Mouse (Mus musculus): ENCODE measurements around the gene Emilin2.

Emilin2 gene

DNA sequence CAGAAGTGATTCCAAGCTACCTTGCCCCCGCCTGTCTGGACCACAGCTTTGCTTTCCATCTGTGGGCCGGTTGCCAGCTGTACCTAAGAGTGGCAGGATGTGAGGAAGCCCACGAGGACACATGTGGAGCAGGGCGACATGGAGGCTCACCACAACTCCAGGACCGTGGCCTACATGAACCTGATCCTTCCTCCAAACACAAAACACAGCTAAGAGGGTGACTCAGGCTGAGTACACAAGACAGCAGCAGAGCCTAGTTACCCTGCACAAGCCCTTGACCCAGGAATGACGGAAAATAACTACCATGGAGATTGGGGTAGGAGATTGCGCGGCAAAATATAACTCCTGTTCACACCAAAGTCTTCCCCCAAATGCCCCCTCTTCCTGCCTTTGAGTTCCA, 44.4 kb downstream of the Emilin2 start:
- peak in 1 of 2 experiments; percentile 74 for DNase-seq (ENCODE audit: inconsistent age in 2 of 2, low spot score in 1 of 2)

DNA sequence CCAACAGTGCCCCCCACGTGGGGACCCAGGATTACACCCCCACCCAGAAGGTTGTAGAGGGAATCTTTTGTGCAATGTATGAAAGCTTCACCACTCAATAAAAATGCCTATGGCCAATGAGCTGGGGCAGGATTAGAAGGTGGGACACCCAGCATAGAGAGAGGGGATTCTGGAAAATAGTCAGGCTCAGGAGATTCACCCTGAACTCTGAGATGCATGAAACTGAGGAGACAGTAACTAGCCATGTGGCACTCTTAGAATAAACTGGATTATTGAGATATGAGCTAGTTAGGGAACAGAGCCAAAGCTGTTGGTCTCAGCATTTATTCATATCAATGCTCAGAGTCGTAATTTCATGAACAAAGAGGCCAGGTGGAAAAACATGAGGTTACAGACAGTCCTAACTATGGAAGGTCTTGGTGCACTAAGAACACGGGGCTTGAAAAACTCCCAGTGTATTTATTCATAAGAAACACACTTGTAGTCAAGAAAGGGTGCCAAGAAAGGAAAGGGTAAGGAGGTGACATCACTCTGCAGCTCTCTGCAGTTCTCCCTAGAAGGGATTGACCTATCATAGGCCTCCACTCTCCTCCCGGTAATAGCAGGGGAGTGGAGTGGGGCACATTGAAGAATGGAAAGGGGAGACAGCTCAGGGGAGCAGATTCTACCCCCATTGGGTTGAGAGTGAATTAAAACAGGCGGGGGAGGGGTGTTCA, 46.3 kb downstream of the Emilin2 start:
- DNase-seq (ENCODE audit: inconsistent age in 2 of 2, low spot score in 1 of 2), result no peak

DNA sequence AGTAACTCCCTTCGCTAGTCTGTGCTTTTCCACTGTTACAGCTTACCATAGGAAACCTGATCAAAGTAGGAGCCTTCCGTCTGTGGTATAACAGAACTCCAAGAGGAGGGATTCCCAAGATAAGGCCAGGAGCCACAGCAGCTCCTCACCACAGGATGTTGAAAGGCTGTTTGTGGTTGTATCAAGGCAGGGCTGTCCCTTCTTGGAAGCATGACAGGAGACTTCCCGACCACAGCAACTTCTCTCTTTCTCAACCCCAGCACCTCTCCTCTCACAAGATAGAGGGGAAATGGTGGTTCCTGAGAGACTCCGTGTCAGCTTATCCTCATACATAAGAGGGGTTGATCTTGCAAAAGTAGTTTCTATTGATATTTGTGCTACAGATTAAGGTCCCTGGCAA, 47.0 kb downstream of the Emilin2 start:
- no peak for DNase-seq (ENCODE audit: inconsistent age in 2 of 2, low spot score in 1 of 2)

DNA sequence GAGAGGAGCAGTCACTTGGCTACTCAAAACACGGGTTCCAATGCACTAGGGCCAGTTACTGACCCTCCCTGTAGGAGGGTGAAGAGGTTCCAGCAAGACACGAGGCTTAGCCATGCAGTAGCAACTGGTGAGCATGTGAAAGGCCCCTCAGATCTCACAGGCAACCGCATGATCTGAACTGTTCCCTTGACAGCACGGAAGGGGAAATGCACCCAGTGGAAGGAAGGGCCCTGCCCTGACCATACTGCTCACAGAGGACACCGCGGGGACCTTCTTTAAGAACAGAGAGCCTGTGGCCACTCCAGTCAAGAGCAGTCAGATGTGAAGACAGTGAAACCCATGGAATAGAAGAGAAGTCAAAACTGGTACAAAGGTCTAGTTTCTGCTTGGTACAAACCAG, 48.6 kb downstream of the Emilin2 start:
- no peak for DNase-seq (ENCODE audit: inconsistent age in 2 of 2, low spot score in 1 of 2)

GRCm38 (mm10) chr17:71260658-71261057, 51.1 kb downstream of the Emilin2 start:
- peak in 1 of 2 experiments; percentile 64 for DNase-seq (ENCODE audit: inconsistent age in 2 of 2, low spot score in 1 of 2)

- DNase-seq (ENCODE audit: inconsistent age in 2 of 2, low spot score in 1 of 2), result peak in 1 of 2 experiments; percentile 47
These were observed 52.1 kb downstream of the Emilin2 start for GRCm38 (mm10) chr17:71259727-71260126.

GRCm38 (mm10) chr17:71256806-71257536, 54.8 kb downstream of the Emilin2 start:
- DNase-seq (ENCODE audit: inconsistent age in 2 of 2, low spot score in 1 of 2), result peak in 1 of 2 experiments; percentile 70

- DNase-seq (ENCODE audit: inconsistent age in 2 of 2, low spot score in 1 of 2), result no peak
These were observed 55.6 kb downstream of the Emilin2 start for GRCm38 (mm10) chr17:71256068-71256615.

DNA sequence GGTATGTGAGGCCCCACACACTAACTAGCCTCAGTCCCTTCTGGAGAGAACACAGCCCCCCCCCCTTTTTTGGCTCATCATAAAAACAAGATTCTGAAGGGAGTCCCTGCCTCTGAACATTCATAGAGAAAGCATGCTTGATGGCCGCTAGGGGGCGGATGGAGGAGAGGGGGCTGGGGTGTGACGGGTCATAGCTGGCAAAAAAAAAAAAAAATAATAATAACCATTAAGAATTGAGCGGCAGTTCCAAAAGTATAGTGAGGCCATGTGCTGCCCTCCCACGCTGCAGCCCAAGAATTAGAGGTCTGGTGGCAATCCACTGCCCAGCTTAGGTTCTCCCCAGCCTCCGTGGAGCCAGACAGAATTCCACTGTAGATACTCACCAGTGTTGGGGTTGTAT, 57.0 kb downstream of the Emilin2 start:
- DNase-seq (ENCODE audit: inconsistent age in 2 of 2, low spot score in 1 of 2), result peak in 1 of 2 experiments; percentile 59

GRCm38 (mm10) chr17:71254106-71254505, 57.7 kb downstream of the Emilin2 start:
- DNase-seq (ENCODE audit: inconsistent age in 2 of 2, low spot score in 1 of 2), result peak in 1 of 2 experiments; percentile 48

GRCm38 (mm10) chr17:71253391-71253790, 58.4 kb downstream of the Emilin2 start:
- no peak for DNase-seq (ENCODE audit: inconsistent age in 2 of 2, low spot score in 1 of 2)

DNA sequence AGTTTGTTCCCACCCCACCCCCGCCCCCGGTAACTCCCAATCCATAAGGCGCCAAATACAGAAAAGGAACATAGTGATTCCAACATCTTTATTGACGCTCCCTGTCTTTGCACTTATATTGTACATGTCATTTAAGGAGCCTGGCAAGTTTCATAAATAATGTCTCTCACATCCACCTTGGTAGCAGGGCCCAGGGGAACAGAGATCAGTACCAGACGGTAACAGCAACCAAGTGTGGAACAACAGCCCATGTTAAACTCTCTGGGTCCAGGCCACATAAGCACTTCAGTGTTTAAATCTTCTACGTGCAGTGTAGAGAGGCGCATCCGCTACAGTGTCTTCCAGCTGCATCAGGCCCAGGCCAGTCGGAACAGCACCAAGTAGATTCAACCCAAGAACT, 59.7 kb downstream of the Emilin2 start:
- DNase-seq (ENCODE audit: inconsistent age in 2 of 2, low spot score in 1 of 2), result peak in 1 of 2 experiments; percentile 50

DNA sequence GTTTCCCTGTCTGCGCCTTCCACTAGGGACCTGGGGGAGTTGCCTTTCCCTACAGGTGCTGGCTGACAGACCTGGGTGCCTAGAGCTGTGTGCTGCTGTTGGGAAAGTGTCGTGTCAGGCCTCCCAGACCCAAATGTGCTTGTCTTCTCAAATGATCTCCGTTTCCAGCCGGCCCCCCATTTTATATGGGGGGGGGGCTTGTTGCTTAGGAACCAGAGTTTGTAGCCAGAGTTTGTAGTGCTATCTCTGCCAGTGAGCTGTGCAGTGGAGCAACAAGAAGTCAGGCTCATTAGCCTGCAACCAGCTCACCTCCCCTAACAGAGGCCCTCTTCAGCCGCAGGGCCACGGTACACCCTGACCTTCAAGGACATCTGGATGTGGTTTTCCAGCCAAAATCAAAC, 60.2 kb downstream of the Emilin2 start:
- DNase-seq (ENCODE audit: inconsistent age in 2 of 2, low spot score in 1 of 2), result no peak

DNA sequence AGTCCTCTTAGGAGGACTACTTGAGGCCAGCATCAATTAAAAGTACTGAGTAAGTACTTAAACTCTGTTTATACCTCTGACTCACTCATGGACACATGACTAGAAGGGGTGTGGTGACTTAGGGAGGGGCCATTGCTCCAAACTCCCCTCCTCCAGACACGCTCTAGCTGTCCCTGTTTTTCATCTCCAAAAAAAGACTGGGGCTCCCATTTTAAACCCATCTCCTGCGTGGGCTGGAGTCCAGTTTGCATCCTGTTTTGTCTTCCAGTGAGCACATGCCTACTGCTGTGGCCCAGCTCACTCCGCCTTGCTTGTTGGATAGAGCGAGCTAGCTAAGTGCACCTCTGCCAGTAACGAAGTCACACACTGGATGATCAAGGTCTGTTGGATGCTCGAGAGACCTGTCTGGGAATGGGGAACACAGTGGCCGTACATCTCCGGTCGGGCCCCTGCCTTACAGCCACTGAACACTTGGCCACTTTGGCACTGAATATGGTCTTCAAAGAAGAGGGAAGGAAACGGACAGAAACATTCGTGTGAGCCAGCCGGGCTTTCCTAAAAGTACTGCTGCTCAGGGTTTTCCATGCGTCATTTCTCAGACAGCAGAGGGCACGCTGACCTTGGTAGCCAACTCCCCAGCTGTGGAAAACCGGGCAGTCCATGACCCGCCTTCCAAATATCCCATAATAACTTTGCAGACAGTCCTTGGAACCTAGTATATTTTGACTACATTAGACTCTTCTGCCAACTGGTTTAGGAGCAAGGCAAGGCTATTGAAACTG, 60.8 kb downstream of the Emilin2 start:
- DNase-seq (ENCODE audit: inconsistent age in 2 of 2, low spot score in 1 of 2), result peak; percentile 81 to 92

DNA sequence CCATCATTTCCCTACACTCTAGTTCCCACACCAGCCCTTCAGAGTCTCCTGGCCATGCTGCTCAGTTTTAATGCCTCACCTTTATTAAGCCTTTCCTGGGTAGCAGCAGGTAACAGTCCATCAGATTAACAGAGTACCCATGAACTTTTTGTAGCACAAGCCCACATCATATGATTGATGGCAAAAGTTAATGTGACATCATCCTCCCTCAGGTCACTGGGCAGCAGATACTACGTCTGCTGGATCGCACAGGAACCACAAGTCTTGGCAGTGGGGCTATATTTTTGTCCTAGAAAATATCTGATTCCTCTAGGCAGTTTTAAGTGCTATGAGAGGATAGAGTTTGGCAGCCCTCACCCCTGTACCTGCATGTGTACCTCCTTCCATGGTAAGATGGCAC, 61.7 kb downstream of the Emilin2 start:
- peak in 1 of 2 experiments; percentile 59 for DNase-seq (ENCODE audit: inconsistent age in 2 of 2, low spot score in 1 of 2)

DNA sequence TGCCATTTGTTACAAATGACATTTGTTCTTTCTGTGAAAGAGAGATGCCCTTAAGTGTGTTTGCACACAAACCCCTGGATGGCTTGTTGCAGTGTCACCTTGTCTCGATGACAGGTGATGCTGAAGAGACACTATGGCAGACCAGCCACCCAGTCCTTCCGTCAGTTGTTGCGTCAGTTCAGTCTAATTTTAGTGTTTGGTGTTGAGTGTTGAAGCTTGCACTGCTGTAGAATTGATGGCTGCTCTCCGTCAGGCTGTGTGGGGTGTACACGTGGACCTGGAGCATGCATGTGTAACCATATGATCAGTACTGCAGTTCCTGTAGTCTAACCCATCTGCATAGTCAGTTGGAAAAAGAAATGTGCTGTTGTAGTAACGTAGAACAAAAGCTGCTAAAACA, 62.8 kb downstream of the Emilin2 start:
- peak in 1 of 2 experiments; percentile 48 for DNase-seq (ENCODE audit: inconsistent age in 2 of 2, low spot score in 1 of 2)

GRCm38 (mm10) chr17:71246022-71246421, 65.8 kb downstream of the Emilin2 start:
- DNase-seq (ENCODE audit: inconsistent age in 2 of 2, low spot score in 1 of 2), result no peak

- DNase-seq (ENCODE audit: inconsistent age in 2 of 2, low spot score in 1 of 2), result no peak
These were observed 66.6 kb downstream of the Emilin2 start for GRCm38 (mm10) chr17:71245133-71245532.

DNA sequence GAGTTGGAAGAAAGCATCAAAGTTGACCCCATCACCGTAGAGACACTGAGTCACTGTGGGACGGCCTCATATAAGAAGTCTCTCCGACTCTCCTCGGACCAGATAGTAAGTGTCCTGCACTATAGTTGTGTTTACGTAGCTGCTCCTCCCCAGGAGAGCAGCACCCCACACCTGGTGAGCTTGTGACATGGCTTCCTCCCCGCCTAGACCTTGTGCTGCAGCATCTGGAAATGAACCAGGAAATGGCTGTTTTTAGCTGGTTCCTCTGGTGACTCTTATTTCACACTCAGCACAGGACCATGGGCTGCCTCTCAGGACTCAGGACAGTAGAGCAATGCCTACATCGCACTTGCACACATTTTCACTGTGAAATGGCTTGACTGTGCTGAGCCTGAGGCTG, 69.1 kb downstream of the Emilin2 start:
- DNase-seq (ENCODE audit: inconsistent age in 2 of 2, low spot score in 1 of 2), result no peak

- no peak for DNase-seq (ENCODE audit: inconsistent age in 2 of 2, low spot score in 1 of 2)
These were observed 71.0 kb downstream of the Emilin2 start for GRCm38 (mm10) chr17:71240811-71241210.

DNA sequence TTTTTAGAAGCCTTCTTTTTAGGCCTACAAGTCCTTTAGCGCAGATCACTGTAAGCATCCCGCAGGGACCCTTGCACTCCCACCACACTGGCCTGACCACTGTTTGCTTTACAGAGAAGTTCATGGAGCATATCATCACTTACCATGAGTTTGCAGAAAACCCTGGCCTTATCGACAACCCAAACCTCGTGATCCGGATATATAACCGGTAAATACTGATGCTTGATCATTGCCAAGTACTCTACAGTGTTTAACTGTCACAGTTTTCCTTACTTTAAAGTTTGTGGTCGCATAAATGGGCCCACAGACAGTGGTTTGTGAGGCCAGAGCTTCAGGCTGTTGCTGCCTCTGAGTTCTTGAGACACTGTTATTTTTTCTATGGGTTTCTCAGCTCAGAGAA, 73.3 kb downstream of the Emilin2 start:
- DNase-seq (ENCODE audit: inconsistent age in 2 of 2, low spot score in 1 of 2), result no peak
